Mouse (Mus musculus): Measurements from ENCODE around the gene Ppil1.

Ppil1 gene

GRCm38 (mm10) chr17:29263840-29264633 is at the start of gene Ppil1:
Ppil1 (minus strand) TSS chr17:29264186.
- DNase-seq (ENCODE audit: low read depth, low spot score): peak; percentile 74

DNA sequence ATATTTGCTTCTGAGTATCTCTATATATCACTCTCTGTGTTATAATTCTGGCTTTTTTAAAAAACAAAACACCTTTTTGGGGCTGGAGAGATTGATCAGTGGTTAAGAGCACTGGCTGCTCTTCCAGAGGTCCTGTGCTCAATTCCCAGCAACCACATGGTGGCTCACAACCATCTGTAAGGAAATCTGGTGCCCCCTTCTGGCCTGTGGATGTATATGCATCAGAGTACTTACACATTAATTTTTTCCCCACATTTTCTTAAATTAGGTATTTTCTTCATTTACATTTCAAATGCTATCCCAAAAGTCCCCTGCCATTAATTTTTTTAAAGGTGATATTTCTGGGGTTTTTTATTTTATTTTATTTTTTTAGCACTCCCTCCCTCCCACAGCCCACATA is 49.3 kb upstream of the Ppil1 start:
- DNase-seq (ENCODE audit: low read depth, low spot score): no peak

DNA sequence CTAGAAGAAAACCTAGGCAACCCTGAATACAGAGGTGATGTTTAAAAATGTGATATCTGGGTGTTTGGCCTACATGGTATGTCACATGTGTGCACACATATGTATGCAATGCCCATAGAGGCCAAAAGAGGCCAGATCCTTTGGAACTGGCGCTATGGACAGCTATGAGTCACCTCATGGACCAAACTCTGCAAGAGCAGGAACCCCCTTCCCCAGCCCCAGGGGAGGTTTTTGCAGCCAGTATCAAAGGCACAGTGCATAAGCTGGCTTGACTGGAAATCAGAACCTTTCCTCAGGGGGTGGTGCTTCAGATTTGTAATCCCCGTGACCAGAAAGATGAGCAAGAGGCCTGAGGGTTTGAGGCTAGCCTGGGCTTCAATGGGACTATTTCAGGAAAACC is 48.1 kb upstream of the Ppil1 start:
- DNase-seq (ENCODE audit: low read depth, low spot score): no peak

DNA sequence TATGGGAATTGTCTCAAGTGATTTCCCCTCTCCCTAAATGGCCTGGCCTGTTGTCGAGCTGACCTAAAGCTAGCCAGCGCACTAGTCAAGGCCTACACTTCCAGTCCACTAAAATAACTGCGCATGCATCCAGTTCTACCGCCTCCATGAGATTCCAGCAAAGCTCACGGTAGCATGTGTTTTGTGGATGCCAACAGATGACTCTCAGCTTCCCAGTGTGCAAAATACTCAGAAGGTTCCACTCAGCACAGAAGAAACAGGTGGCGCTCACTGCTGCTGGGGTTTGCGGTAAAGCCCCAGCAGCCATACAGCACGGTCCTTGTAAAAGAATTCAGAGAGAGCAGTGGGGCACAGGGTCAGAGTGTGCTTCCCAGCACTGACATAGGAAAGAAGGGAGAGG is 47.6 kb upstream of the Ppil1 start:
- no peak for DNase-seq (ENCODE audit: low read depth, low spot score)

- no peak for DNase-seq (ENCODE audit: low read depth, low spot score)
These were observed 46.2 kb upstream of the Ppil1 start for GRCm38 (mm10) chr17:29310056-29310623.

DNA sequence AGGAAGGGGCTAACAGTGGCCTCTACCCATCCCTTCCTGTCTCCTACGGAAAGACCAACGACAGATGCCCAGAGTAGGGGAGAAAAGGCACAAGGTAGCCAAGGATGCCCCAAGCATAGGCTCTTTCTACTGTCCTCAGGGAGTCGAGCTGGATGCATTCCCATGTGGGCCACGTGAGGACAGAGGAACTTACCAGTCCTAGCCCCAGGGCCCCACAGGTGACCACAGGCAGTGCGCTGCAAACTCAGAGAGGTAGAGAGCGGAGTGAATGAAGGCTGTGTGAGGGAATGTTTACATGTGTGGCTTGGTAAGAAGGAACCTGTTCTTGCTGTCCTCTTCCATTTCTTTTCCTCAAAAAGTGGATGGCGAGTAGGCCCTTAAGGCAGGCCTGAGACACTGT is 41.9 kb upstream of the Ppil1 start:
- no peak for DNase-seq (ENCODE audit: low read depth, low spot score)

- DNase-seq (ENCODE audit: low read depth, low spot score): no peak
These were observed 41.2 kb upstream of the Ppil1 start for GRCm38 (mm10) chr17:29305058-29305806.

GRCm38 (mm10) chr17:29304376-29305057 is 40.5 kb upstream of the Ppil1 start:
- no peak for DNase-seq (ENCODE audit: low read depth, low spot score)

DNA sequence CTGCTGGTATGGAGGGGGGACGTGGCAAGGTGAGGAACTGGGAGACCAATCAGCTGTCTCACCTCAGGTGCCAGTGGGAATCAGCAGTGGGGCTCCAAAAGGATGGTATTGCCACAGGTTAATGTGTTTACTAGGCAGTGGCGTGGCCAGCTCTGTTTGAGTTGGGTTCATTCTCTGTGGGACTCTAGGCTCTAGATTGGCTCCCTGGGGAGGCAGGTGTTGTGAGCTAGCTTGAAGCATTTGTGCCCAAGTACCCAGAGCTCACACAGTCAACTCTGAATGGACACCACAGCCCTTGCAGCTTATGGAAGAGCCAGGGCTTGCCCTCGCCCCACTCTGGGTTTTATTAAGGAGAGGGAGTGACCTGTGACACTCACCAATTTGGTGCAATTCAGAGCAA is 39.9 kb upstream of the Ppil1 start:
- no peak for DNase-seq (ENCODE audit: low read depth, low spot score)

GRCm38 (mm10) chr17:29303087-29303486 is 39.1 kb upstream of the Ppil1 start:
- no peak for DNase-seq (ENCODE audit: low read depth, low spot score)

DNA sequence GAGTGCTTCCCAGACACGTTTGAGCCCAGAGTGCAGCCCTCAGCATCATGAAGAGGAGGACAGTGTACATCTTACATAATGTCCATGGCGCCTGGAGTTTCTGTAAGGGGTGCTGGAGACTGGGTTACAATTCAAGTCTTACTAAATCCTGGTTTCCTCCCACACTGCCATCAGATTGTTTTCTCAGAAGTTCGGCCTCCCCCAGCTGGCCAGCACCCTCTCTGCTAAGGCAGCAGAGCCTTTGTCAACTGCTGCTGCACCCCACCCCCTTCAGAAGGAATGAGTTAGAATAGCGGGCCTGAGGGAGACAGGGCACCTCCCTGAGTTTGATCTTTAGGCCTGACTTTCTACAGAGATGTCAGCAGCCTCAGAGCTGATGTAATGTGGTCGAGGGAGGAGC is 38.2 kb upstream of the Ppil1 start:
- no peak for DNase-seq (ENCODE audit: low read depth, low spot score)

DNA sequence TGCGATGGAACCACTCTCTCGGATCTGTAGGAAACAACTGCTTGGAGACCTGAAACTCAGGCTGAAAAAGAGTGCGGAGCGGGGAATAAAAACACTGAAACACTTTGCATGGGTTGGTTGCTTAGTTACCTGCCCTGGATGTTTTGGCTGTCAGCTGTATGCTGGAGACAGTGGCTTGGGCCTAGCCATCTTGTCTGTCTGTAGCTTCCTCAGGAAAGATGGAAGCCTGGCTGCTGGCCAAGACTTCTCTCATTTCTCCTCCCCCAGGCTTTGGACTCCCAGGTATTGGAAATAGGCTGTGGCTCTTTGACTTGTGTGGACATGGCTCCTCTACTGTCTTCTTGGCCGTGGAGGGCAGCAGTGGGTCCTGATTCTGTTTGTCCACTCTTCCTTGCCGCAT is 37.4 kb upstream of the Ppil1 start:
- DNase-seq (ENCODE audit: low read depth, low spot score): no peak

- no peak for DNase-seq (ENCODE audit: low read depth, low spot score)
These were observed 36.9 kb upstream of the Ppil1 start for GRCm38 (mm10) chr17:29300926-29301325.

DNA sequence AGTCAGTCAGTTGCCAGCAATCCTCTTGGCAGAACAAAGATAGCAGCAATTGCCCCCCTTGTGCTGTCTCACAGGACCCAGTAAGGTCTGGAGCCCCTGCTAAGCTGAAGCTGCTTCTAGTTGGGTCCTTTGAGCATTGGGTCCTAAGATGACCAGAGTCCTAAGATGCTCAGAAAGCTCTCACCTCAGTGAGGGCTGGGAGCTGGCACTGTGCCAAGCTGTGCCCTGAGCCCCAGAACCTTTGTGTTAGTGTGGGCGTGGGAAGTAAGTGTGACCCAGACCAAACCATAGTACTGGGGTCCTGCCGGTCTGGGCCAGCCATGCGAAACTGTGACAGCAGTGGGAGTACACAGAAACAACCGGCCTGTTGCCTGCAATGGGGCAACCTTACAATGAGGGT is 35.3 kb upstream of the Ppil1 start:
- DNase-seq (ENCODE audit: low read depth, low spot score): no peak

DNA sequence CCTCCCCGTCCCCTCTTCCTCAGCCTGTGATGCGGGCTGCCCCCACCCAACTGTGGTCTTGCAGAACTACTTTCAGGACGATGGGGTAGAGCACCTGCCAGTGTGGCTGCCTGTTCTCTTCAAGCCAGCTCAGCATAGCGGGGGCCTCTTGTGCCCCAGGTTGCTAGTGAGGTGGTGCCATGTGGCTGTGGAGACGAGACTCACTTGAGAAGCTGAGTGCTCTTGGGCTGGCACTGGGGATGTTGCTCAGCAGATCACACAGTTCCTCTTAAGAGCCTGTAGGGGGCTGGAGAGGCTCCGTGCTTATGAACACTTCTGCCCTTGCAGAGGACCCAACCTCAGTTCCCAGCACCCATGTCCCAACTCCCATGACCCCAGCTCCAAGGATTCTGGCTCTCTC is 33.8 kb upstream of the Ppil1 start:
- no peak for DNase-seq (ENCODE audit: low read depth, low spot score)

DNA sequence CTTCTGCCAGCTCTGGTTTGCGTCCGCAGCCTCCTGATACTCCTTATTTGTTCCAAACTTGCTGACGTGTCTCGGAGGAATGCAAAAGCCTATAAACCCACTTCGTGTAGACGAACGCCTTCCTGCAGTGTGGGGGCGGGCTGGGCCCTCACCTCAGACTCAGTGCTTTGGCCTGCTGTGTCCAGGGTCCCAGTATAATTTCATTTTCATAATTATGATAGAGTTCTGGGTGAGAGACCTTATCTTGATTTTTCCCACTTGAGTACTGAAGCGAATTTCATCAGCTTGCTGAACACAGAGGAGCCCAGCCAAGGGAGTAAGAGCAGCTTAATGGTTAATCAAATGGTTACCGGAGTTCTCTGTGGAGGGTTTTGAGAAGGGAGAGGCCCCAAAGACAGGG is 33.3 kb upstream of the Ppil1 start:
- DNase-seq (ENCODE audit: low read depth, low spot score): no peak

DNA sequence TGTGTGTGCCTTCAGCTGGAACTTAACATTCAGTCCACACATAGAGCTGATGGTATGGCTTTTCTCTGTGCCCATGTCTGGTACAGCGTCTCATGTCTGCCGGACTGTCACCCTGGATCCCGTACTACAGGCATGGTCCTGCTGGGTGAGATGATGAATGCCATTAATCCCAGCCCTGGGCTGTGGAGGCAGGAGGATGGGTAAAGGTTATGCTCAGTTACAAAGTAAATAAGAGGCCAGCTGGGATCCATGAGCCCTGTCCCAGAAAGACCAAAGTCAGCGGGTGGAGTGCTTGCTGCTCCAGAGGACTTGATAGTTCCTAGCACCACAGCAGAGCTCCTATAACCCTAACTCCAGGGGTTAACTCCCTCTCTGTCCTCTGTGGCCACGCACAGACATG is 31.8 kb upstream of the Ppil1 start:
- DNase-seq (ENCODE audit: low read depth, low spot score): no peak

- DNase-seq (ENCODE audit: low read depth, low spot score): no peak
These were observed 30.0 kb upstream of the Ppil1 start for GRCm38 (mm10) chr17:29293807-29294605.

DNA sequence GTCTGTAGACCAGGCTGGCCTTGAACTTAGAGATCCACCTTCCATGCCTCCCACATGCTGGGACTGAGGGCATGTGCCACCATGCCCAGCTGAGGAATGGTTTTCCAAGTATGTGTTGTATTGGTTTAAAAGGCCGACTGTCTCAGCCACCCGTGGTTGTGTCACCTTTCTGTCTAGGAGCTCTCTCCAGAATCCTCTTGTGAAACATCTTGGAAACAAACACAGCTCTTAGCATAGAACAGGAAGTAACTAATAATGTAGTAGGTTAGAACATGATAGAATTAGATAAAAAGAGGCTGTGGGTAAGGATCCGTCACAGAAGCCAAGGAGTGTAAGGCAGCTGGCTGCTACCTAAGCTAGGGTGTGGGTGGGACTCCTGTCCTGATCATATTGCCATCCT is 29.0 kb upstream of the Ppil1 start:
- DNase-seq (ENCODE audit: low read depth, low spot score): no peak

GRCm38 (mm10) chr17:29291793-29292192 is 27.8 kb upstream of the Ppil1 start:
- DNase-seq (ENCODE audit: low read depth, low spot score): no peak

DNA sequence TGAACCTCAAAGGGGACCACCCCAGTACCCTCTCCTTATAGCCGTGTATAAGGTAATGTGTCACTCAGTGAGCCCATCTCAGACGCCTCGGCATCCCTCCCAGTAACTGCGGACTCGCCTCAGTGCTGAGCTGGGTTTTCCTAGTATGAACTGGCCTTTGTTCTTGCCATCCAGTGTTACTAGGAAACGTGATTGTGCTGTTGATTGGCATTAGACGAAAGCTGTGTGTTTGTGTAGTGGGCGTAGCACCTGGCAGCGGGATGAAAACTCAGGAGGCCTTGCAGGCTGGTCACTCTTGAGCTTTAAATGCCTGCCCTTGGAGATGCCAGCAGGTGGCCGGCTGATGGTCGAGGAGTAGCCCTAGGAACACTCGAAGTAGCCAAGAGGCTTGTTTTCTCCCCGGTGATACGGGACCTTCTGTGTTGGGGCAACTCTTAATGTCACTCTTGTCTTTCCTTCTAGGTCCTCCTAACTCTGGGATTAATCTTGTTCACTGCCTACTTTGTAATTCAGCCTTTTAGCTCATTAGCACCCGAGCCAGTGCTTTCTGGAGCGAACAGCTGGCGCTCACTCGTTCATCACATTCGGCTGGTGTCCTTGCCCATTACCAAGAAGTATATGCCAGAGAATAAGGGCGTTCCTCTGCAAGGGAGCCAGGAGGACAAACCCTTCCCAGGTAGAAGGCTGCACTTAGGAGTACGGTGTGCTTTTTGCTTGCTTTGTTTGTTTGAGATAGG is 18.4 kb upstream of the Ppil1 start:
- no peak for DNase-seq (ENCODE audit: low read depth, low spot score)
